Mouse (Mus musculus) CH12.LX (cell line): ENCODE results near the gene Rgs3. TPM values are rescaled to one million over a fixed set of nuclear protein-coding genes. Genes with fewer than 3 reads are reported as not detected.

ENCODE experiments used
- DNase-seq: peaks from one replicate; pipeline ENCODE4 v3.0.0-alpha.2; 2013; ENCODE audit errors: extremely low read depth
- H3K27ac ChIP-seq: 2 replicates; pipeline ENCODE4 v1.5.1; 2012; ENCODE audit warnings: low read depth, mild to moderate bottlenecking, control low read depth, moderate library complexity; ENCODE audit not compliant: insufficient read depth
- H3K27me3 ChIP-seq: replicated peaks from 2 replicates; pipeline ENCODE3; 2012; ENCODE audit warnings: inconsistent platforms
- H3K36me3 ChIP-seq, 2 experiments: replicated peaks in 1 of 2; 2 replicates each; pipeline versions ENCODE3 to v1.6.1; 2012; ENCODE audit warnings: inconsistent platforms in 1 of 2, low read length in 1 of 2, mild to moderate bottlenecking in 1 of 2, mixed read lengths in 1 of 2, moderate library complexity in 1 of 2; ENCODE audit not compliant: control insufficient read depth in 1 of 2, insufficient read depth in 1 of 2
- H3K4me1 ChIP-seq, 2 experiments: 2 replicates each; pipeline ENCODE4 v1.6.1; 2012; ENCODE audit warnings: inconsistent platforms in 1 of 2, moderate library complexity in 1 of 2; ENCODE audit not compliant: insufficient read depth in 2 of 2, control insufficient read depth in 1 of 2
- H3K4me2 ChIP-seq: 2 replicates; pipeline ENCODE4 v1.6.1; 2012; ENCODE audit warnings: low read depth, mild to moderate bottlenecking, control low read depth; ENCODE audit not compliant: poor library complexity, insufficient read depth, severe bottlenecking
- H3K4me3 ChIP-seq, 3 experiments: fragments of 150-350 bp in 1 of 3; sonication (generic) in 1 of 3; replicated peaks in 1 of 3; 2 replicates each; pipeline versions ENCODE3 to v1.5.1; 2011 to 2012; ENCODE audit warnings: low read depth in 2 of 3, low read length in 2 of 3, mild to moderate bottlenecking in 2 of 3, moderate library complexity in 2 of 3, control low read depth in 1 of 3, improper control_type of control experiment in 1 of 3, inconsistent platforms in 1 of 3, mixed read lengths in 1 of 3; ENCODE audit not compliant: poor library complexity in 1 of 3
- H3K79me2 ChIP-seq: replicated peaks from 2 replicates; pipeline ENCODE4 v1.6.1; 2012; ENCODE audit warnings: mild to moderate bottlenecking, moderate library complexity; ENCODE audit not compliant: control insufficient read depth, poor library complexity, insufficient read depth, severe bottlenecking; ENCODE audit errors: extremely low read depth
- H3K9ac ChIP-seq: 2 replicates; pipeline ENCODE4 v1.6.1; 2012; ENCODE audit warnings: low read depth, mild to moderate bottlenecking, control low read depth, moderate library complexity; ENCODE audit not compliant: insufficient read depth
- H3K9me3 ChIP-seq: replicated peaks from 2 replicates; pipeline ENCODE3; 2012; ENCODE audit warnings: low read length, inconsistent platforms, mixed read lengths
- CHD2 ChIP-seq: IDR thresholded peaks from 2 replicates; pipeline ENCODE4 v1.6.1; 2011; ENCODE audit warnings: low read length, improper control_type of control experiment
- CTCF ChIP-seq, 2 experiments: IDR thresholded peaks in 1 of 2; conservative IDR thresholded peaks in 1 of 2; 2 replicates each; pipeline ENCODE4 v1.5.1; 2011 to 2012; ENCODE audit warnings: low read depth in 2 of 2, low read length in 2 of 2, improper control_type of control experiment in 1 of 2, inconsistent platforms in 1 of 2, mild to moderate bottlenecking in 1 of 2, moderate library complexity in 1 of 2
- E2F4 ChIP-seq: IDR thresholded peaks from 2 replicates; pipeline ENCODE4 v1.6.1; 2011; ENCODE audit warnings: low read depth, low read length, improper control_type of control experiment; ENCODE audit not compliant: insufficient replicate concordance
- ETS1 ChIP-seq: conservative IDR thresholded peaks from 2 replicates; pipeline ENCODE4 v1.6.1; 2012; ENCODE audit warnings: low read depth, mild to moderate bottlenecking, inconsistent platforms, low read length, improper control_type of control experiment, moderate library complexity
- HCFC1 ChIP-seq: IDR thresholded peaks from 2 replicates; pipeline ENCODE4 v1.6.1; 2012; ENCODE audit warnings: low read depth, mild to moderate bottlenecking, inconsistent platforms, low read length, improper control_type of control experiment
- IRF4 ChIP-seq: IDR thresholded peaks from 2 replicates; pipeline ENCODE4 v1.6.1; 2014; ENCODE audit warnings: low read depth, mild to moderate bottlenecking, inconsistent platforms, low read length, improper control_type of control experiment
- KAT2A ChIP-seq: IDR thresholded peaks from 2 replicates; pipeline ENCODE4 v1.6.1; 2012; ENCODE audit warnings: low read length, improper control_type of control experiment, inconsistent platforms; ENCODE audit not compliant: insufficient replicate concordance
- MAFK ChIP-seq: IDR thresholded peaks from 2 replicates; pipeline ENCODE4 v1.6.1; 2011; ENCODE audit warnings: low read length, improper control_type of control experiment; ENCODE audit not compliant: insufficient replicate concordance
- MAX ChIP-seq: IDR thresholded peaks from 2 replicates; pipeline ENCODE4 v1.6.1; 2011; ENCODE audit warnings: low read length, improper control_type of control experiment
- MAZ ChIP-seq: IDR thresholded peaks from 2 replicates; pipeline ENCODE4 v1.6.1; 2012; ENCODE audit warnings: low read depth, mild to moderate bottlenecking, inconsistent platforms, low read length, improper control_type of control experiment, moderate library complexity
- MEF2A ChIP-seq: IDR thresholded peaks from 2 replicates; pipeline ENCODE4 v1.6.1; 2014; ENCODE audit warnings: low read depth, mild to moderate bottlenecking, inconsistent platforms, low read length, improper control_type of control experiment, borderline replicate concordance
- NELFE ChIP-seq: IDR thresholded peaks from 2 replicates; pipeline ENCODE4 v1.6.1; 2011; ENCODE audit warnings: low read depth, low read length, improper control_type of control experiment
- PAX5 ChIP-seq: IDR thresholded peaks from 2 replicates; pipeline ENCODE4 v1.6.1; 2012; ENCODE audit warnings: low read length, inconsistent platforms, mixed read lengths
- POLR2AphosphoS2 ChIP-seq: IDR thresholded peaks from 2 replicates; pipeline ENCODE4 v1.6.1; 2011; ENCODE audit warnings: low read depth, low read length, improper control_type of control experiment
- RAD21 ChIP-seq: IDR thresholded peaks from 2 replicates; pipeline ENCODE4 v1.6.1; 2011; ENCODE audit warnings: low read depth, mild to moderate bottlenecking, low read length, improper control_type of control experiment, moderate library complexity
- RCOR1 ChIP-seq: conservative IDR thresholded peaks from 2 replicates; pipeline ENCODE4 v1.6.1; 2012; ENCODE audit warnings: low read depth, mild to moderate bottlenecking, inconsistent platforms, low read length, improper control_type of control experiment
- TBP ChIP-seq: conservative IDR thresholded peaks from 2 replicates; pipeline ENCODE4 v1.6.1; 2011; ENCODE audit warnings: low read depth, low read length, improper control_type of control experiment
- USF1 ChIP-seq: IDR thresholded peaks from 2 replicates; pipeline ENCODE4 v1.6.1; 2014; ENCODE audit warnings: low read depth, mild to moderate bottlenecking, inconsistent platforms, low read length, improper control_type of control experiment
- USF2 ChIP-seq: conservative IDR thresholded peaks from 2 replicates; pipeline ENCODE4 v1.6.1; 2011; ENCODE audit warnings: low read depth, low read length, improper control_type of control experiment
- ZC3H11A ChIP-seq: IDR thresholded peaks from 2 replicates; pipeline ENCODE4 v1.6.1; 2012; ENCODE audit warnings: low read depth, mild to moderate bottlenecking, inconsistent platforms, low read length, improper control_type of control experiment
- ZKSCAN1 ChIP-seq: IDR thresholded peaks from 2 replicates; pipeline ENCODE4 v1.6.1; 2012; ENCODE audit warnings: low read depth, inconsistent platforms, low read length, improper control_type of control experiment, borderline replicate concordance
- ZMIZ1 ChIP-seq: IDR thresholded peaks from 2 replicates; pipeline ENCODE4 v1.6.1; 2012; ENCODE audit warnings: low read depth, mild to moderate bottlenecking, inconsistent platforms, low read length, improper control_type of control experiment
- ZNF384 ChIP-seq: IDR thresholded peaks from 2 replicates; pipeline ENCODE4 v1.6.1; 2012; ENCODE audit warnings: low read depth, low read length, improper control_type of control experiment, inconsistent platforms
- dilution Hi-C: fragments of 300-500 bp; cut with MboI; formaldehyde crosslinking; loops from 2 replicates; pipeline ENCODE4 v1.14.3; 2020; ENCODE audit warnings: low sequenced_read_pairs; ENCODE audit not compliant: extremely low pct_unique_long_range_greater_than_20kb, extremely low pct_ligation_motif_present
- in situ Hi-C: fragments of 300-500 bp; cut with MboI; formaldehyde crosslinking; loops from 3 replicates; pipeline ENCODE4 v1.14.3; 2019; ENCODE audit warnings: low sequenced_read_pairs, low pct_ligation_motif_present, low pct_unique_long_range_greater_than_20kb, mixed read lengths
- polyA plus RNA-seq: library from polyadenylated mRNA; unstranded; fragments of >175 nt; gene quantifications from 2 replicates; pipeline ENCODE4 v1.2.1, GENCODE M21; 2012; ENCODE audit warnings: low read depth; ENCODE audit not compliant: insufficient read length
- total RNA-seq, 2 experiments: library from RNA; depleted of rRNA; stranded (reverse); fragments of 300-350 nt in 1 of 2; fragments of >200 nt in 1 of 2; gene quantifications; 2 replicates each; pipeline ENCODE4 v1.2.3; 2012 to 2014

The Rgs3 gene
- total and polyA plus RNA-seq, 3 experiments = 3.3 to 6.0 (median 3.5) TPM

- Histone ChIP-seq H3K79me2 (no peaks in the 10 kb centered on the region), H3K27me3 (no peaks in the 10 kb centered on the region), H3K27ac (no peak overlapping the region), H3K4me2 (no peak overlapping the region), H3K36me3 (no peaks in the 10 kb centered on the region), H3K9me3 (no peaks in the 10 kb centered on the region), H3K4me3 (no peak overlapping the region), H3K9ac (no peak overlapping the region), H3K4me1 (no peaks in the 10 kb centered on the region)
- in situ Hi-C loops = no loop called here
- no peak for DNase-seq
- dilution Hi-C loops = no loop called here
- TF ChIP-seq KAT2A = no peak
- TF ChIP-seq USF2 = no peak
- no peak for TF ChIP-seq PAX5
- TF ChIP-seq ZMIZ1 = no peak
- no peak for TF ChIP-seq E2F4
- no peak for TF ChIP-seq RCOR1
- no peak for TF ChIP-seq ZKSCAN1
- no peak for TF ChIP-seq TBP
- no peak for TF ChIP-seq CTCF (conservative IDR thresholded peaks at IDR 0.05 in 1 of 2, IDR thresholded peaks at IDR 0.05 in 1 of 2; ENCODE audit: low read depth in 2 of 2, low read length in 2 of 2)
- no peak for TF ChIP-seq ETS1
- TF ChIP-seq MAFK = no peak
- no peak for TF ChIP-seq MAX
- no peak for TF ChIP-seq CHD2
- TF ChIP-seq RAD21 = no peak
- TF ChIP-seq IRF4 = no peak
- TF ChIP-seq NELFE = no peak
Observed at GRCm38 (mm10) chr4:62569603-62570002, 10.0 kb downstream of the Rgs3 start.

DNA sequence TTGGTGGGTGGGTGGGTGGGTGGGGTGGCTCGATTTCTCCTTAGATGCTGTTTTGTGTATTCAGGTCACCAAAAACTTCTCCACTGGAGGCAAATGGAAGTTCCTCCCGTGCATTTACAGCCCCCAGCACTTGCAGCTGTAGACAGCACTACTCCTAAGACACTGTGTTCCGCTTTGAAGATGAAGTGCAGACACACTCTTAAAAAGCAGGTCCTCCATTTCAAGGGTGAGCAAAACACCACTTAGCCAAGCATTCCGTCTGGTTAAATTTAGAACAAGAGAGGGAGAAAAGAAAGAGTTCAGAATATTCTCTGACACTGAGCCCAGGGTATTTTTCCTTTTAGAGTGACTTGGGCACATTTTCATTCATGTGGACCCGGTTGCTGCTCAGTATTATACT is 10.4 kb downstream of the Rgs3 start:
- H3K9me3 ChIP-seq = no peaks in the 10 kb centered on the region
- no peak for DNase-seq
- no peaks in the 10 kb centered on the region for H3K4me1 ChIP-seq
- no peak overlapping the region for H3K4me2 ChIP-seq
- no peak overlapping the region for H3K9ac ChIP-seq
- H3K36me3 ChIP-seq = no peaks in the 10 kb centered on the region
- in situ Hi-C loops = no loop called here
- no peak overlapping the region for H3K4me3 ChIP-seq
- dilution Hi-C loops = no loop called here
- no peaks in the 10 kb centered on the region for H3K27me3 ChIP-seq
- H3K79me2 ChIP-seq = no peaks in the 10 kb centered on the region
- H3K27ac ChIP-seq = no peak overlapping the region
- TF ChIP-seq ZC3H11A (no peak), MAZ (no peak), TBP (no peak), HCFC1 (no peak), USF1 (no peak), MEF2A (no peak), PAX5 (no peak), NELFE (no peak), RCOR1 (no peak), POLR2AphosphoS2 (no peak), ZNF384 (no peak)
- TF ChIP-seq, all 38 proteins: peak for 0
